Mouse (Mus musculus) MEL (cell line): ENCODE data around the gene Fgd2. TPM values are rescaled to one million over a fixed set of nuclear protein-coding genes. Genes with fewer than 3 reads are reported as not detected.

Experiments used
- DNase-seq: peaks from one replicate; pipeline ENCODE4 v3.0.0; 2011; ENCODE audit warnings: low read depth, low spot score
- H3K27ac ChIP-seq: 2 replicates; pipeline ENCODE4 v1.5.1; 2012; ENCODE audit warnings: low read depth, mild to moderate bottlenecking, control low read depth, low read length, moderate library complexity; ENCODE audit not compliant: control insufficient read depth
- H3K27me3 ChIP-seq, 2 experiments: fragments of 150-350 bp in 1 of 2; sonication (generic) in 1 of 2; 2 replicates each; pipeline ENCODE4 v1.6.1; 2012; ENCODE audit warnings: low read length in 2 of 2, mild to moderate bottlenecking in 2 of 2, improper control_type of control experiment in 1 of 2, moderate library complexity in 1 of 2; ENCODE audit not compliant: insufficient read depth in 2 of 2, control insufficient read depth in 1 of 2
- H3K36me3 ChIP-seq, 2 experiments: 2 replicates each; pipeline ENCODE4 v1.6.1; 2012 to 2014; ENCODE audit warnings: low read length in 2 of 2, improper control_type of control experiment in 1 of 2, inconsistent platforms in 1 of 2, mild to moderate bottlenecking in 1 of 2; ENCODE audit not compliant: insufficient read depth in 2 of 2, control insufficient read depth in 1 of 2
- H3K4me1 ChIP-seq, 2 experiments: fragments of 150-350 bp in 1 of 2; sonication (generic) in 1 of 2; 2 replicates each; pipeline ENCODE4 v1.6.1; 2012; ENCODE audit warnings: low read length in 2 of 2, improper control_type of control experiment in 1 of 2, mild to moderate bottlenecking in 1 of 2; ENCODE audit not compliant: insufficient read depth in 2 of 2, control insufficient read depth in 1 of 2
- H3K4me3 ChIP-seq, 2 experiments: fragments of 150-350 bp in 1 of 2; sonication (generic) in 1 of 2; 2 replicates each; pipeline ENCODE4 v1.5.1; 2012; ENCODE audit warnings: low read depth in 2 of 2, low read length in 2 of 2, mild to moderate bottlenecking in 2 of 2, moderate library complexity in 2 of 2, control low read depth in 1 of 2, improper control_type of control experiment in 1 of 2; ENCODE audit not compliant: control insufficient read depth in 1 of 2, insufficient read depth in 1 of 2
- H3K79me2 ChIP-seq: 2 replicates; pipeline ENCODE4 v1.6.1; 2012; ENCODE audit warnings: mild to moderate bottlenecking, low read length, moderate library complexity; ENCODE audit not compliant: control insufficient read depth, poor library complexity, insufficient read depth
- H3K9ac ChIP-seq: 2 replicates; pipeline ENCODE4 v1.6.1; 2012; ENCODE audit warnings: low read depth, mild to moderate bottlenecking, control low read depth, low read length, moderate library complexity; ENCODE audit not compliant: control insufficient read depth, poor library complexity, severe bottlenecking
- H3K9me3 ChIP-seq: fragments of 150-350 bp; sonication (generic); replicated peaks from 2 replicates; pipeline ENCODE4 v1.6.1; 2012; ENCODE audit warnings: mild to moderate bottlenecking, low read length, improper control_type of control experiment, moderate library complexity; ENCODE audit not compliant: insufficient read depth
- CHD1 ChIP-seq: IDR thresholded peaks from 2 replicates; pipeline ENCODE4 v1.6.1; 2012; ENCODE audit warnings: low read depth, mild to moderate bottlenecking, inconsistent platforms, low read length, improper control_type of control experiment
- CHD2 ChIP-seq: IDR thresholded peaks from 2 replicates; pipeline ENCODE4 v1.6.1; 2011; ENCODE audit warnings: low read length, improper control_type of control experiment
- CTCF ChIP-seq, 3 experiments: IDR thresholded peaks in 2 of 3; conservative IDR thresholded peaks in 1 of 3; 2 replicates each; pipeline ENCODE4 v1.5.1; 2011 to 2012; ENCODE audit warnings: low read length in 3 of 3, low read depth in 2 of 3, mild to moderate bottlenecking in 2 of 3, improper control_type of control experiment in 1 of 3, inconsistent platforms in 1 of 3, mixed read lengths in 1 of 3, moderate library complexity in 1 of 3; ENCODE audit not compliant: control insufficient read depth in 1 of 3, insufficient read depth in 1 of 3, poor library complexity in 1 of 3, severe bottlenecking in 1 of 3
- GABPA ChIP-seq: IDR thresholded peaks from 2 replicates; pipeline ENCODE4 v1.6.1; 2012; ENCODE audit warnings: low read depth, mild to moderate bottlenecking, inconsistent platforms, low read length, improper control_type of control experiment, moderate library complexity
- GATA1 ChIP-seq: IDR thresholded peaks from 2 replicates; pipeline ENCODE4 v1.6.1; 2011; ENCODE audit warnings: low read depth, low read length, improper control_type of control experiment
- HCFC1 ChIP-seq: IDR thresholded peaks from 2 replicates; pipeline ENCODE4 v1.6.1; 2012; ENCODE audit warnings: low read depth, mild to moderate bottlenecking, inconsistent platforms, low read length, improper control_type of control experiment, moderate library complexity
- JUND ChIP-seq: IDR thresholded peaks from 2 replicates; pipeline ENCODE4 v1.6.1; 2011; ENCODE audit warnings: low read depth, mild to moderate bottlenecking, improper control_type of control experiment, low read length
- KAT2A ChIP-seq: conservative IDR thresholded peaks from 2 replicates; pipeline ENCODE4 v1.6.1; 2012; ENCODE audit warnings: low read depth, low read length, improper control_type of control experiment, inconsistent platforms
- MAFK ChIP-seq: IDR thresholded peaks from 2 replicates; pipeline ENCODE4 v1.6.1; 2011; ENCODE audit warnings: low read depth, mild to moderate bottlenecking, low read length, improper control_type of control experiment, borderline replicate concordance
- MAX ChIP-seq: IDR thresholded peaks from 2 replicates; pipeline ENCODE4 v1.6.1; 2011; ENCODE audit warnings: low read length, improper control_type of control experiment
- MYC ChIP-seq: IDR thresholded peaks from 2 replicates; pipeline ENCODE4 v1.6.1; 2011; ENCODE audit warnings: low read depth, mild to moderate bottlenecking, low read length, improper control_type of control experiment, moderate library complexity
- NRF1 ChIP-seq: IDR thresholded peaks from 2 replicates; pipeline ENCODE4 v1.6.1; 2014; ENCODE audit warnings: low read depth, mild to moderate bottlenecking, inconsistent platforms, low read length, improper control_type of control experiment, moderate library complexity; ENCODE audit not compliant: poor library complexity, insufficient read depth, severe bottlenecking
- POLR2A ChIP-seq, 2 experiments: IDR thresholded peaks; 2 replicates each; pipeline ENCODE4 v1.6.1; 2011 to 2012; ENCODE audit warnings: low read length in 2 of 2, mild to moderate bottlenecking in 2 of 2, control low read depth in 1 of 2, improper control_type of control experiment in 1 of 2, low read depth in 1 of 2, moderate library complexity in 1 of 2; ENCODE audit not compliant: control insufficient read depth in 1 of 2, insufficient read depth in 1 of 2, poor library complexity in 1 of 2
- POLR2AphosphoS2 ChIP-seq: IDR thresholded peaks from 2 replicates; pipeline ENCODE4 v1.6.1; 2011; ENCODE audit warnings: low read length, improper control_type of control experiment
- POLR2AphosphoS5 ChIP-seq: IDR thresholded peaks from 2 replicates; pipeline ENCODE4 v1.6.1; 2012; ENCODE audit warnings: low read depth, borderline replicate concordance, mild to moderate bottlenecking, inconsistent platforms, low read length, moderate library complexity, mixed read lengths
- RAD21 ChIP-seq: IDR thresholded peaks from 2 replicates; pipeline ENCODE4 v1.6.1; 2011; ENCODE audit warnings: mild to moderate bottlenecking, low read depth, low read length, improper control_type of control experiment
- SMC3 ChIP-seq: IDR thresholded peaks from 2 replicates; pipeline ENCODE4 v1.6.1; 2011; ENCODE audit warnings: low read depth, low read length, improper control_type of control experiment
- TAL1 ChIP-seq: IDR thresholded peaks from 2 replicates; pipeline ENCODE4 v1.6.1; 2012; ENCODE audit warnings: mild to moderate bottlenecking, inconsistent platforms, low read length, moderate library complexity, mixed read lengths
- TCF12 ChIP-seq: IDR thresholded peaks from 2 replicates; pipeline ENCODE4 v1.6.1; 2014; ENCODE audit warnings: low read depth, mild to moderate bottlenecking, inconsistent platforms, low read length, improper control_type of control experiment, moderate library complexity
- UBTF ChIP-seq: IDR thresholded peaks from 2 replicates; pipeline ENCODE4 v1.6.1; 2012; ENCODE audit warnings: low read depth, mild to moderate bottlenecking, inconsistent platforms, low read length, improper control_type of control experiment, moderate library complexity, borderline replicate concordance; ENCODE audit not compliant: insufficient read depth
- USF2 ChIP-seq, 2 experiments: IDR thresholded peaks; 2 replicates each; pipeline ENCODE4 v1.6.1; 2011 to 2012; ENCODE audit warnings: improper control_type of control experiment in 2 of 2, low read length in 2 of 2, borderline replicate concordance in 1 of 2, inconsistent platforms in 1 of 2, low read depth in 1 of 2, mild to moderate bottlenecking in 1 of 2; ENCODE audit not compliant: insufficient read depth in 1 of 2
- ZC3H11A ChIP-seq: IDR thresholded peaks from 2 replicates; pipeline ENCODE4 v1.6.1; 2012; ENCODE audit warnings: low read depth, mild to moderate bottlenecking, inconsistent platforms, low read length, improper control_type of control experiment
- ZMIZ1 ChIP-seq: IDR thresholded peaks from 2 replicates; pipeline ENCODE4 v1.6.1; 2012; ENCODE audit warnings: low read depth, mild to moderate bottlenecking, inconsistent platforms, low read length, improper control_type of control experiment, moderate library complexity
- polyA plus RNA-seq, 2 experiments: library from polyadenylated mRNA; stranded (reverse) in 1 of 2; unstranded in 1 of 2; fragments of >175 nt in 1 of 2; fragments of >200 nt in 1 of 2; gene quantifications; 2 replicates each; pipeline versions ENCODE4 v1.2.1 to v1.2.4; 2012; ENCODE audit warnings: low replicate concordance in 2 of 2, low read depth in 1 of 2; ENCODE audit not compliant: insufficient read length in 2 of 2, insufficient read depth in 1 of 2, missing spikeins in 1 of 2
- total RNA-seq: library from RNA; depleted of rRNA; stranded (reverse); fragments of 300-350 nt; gene quantifications from 2 replicates; pipeline ENCODE4 v1.2.3, GENCODE M21; 2012

Gene Fgd2
- total and polyA plus RNA-seq, 3 experiments = 0.23 to 0.39 TPM; not detected in 1

DNA sequence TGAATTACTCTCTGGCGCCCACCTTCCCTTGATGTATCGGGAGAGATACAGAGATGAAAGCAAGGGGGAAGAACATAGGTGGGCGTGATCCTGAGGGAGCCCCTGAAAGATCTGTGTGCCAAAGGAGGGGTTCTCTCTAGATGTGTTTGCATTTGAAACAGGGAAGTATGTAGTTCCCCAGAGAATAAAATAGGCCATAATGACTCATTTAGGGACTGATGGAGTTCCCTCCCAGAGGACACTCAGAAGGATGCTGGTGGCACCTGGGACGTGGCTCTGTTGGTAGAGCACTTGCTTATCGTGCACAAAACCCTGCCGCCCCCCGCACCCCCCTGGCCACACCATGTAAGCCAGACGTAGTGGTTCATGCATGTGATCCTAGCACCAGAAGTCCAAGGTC is 2.4 kb downstream of the Fgd2 start:
- Histone ChIP-seq H3K4me3 (no peak overlapping the region), H3K9ac (no peak overlapping the region), H3K36me3 (peaks cover 0 to 9% of the 10 kb centered on the region in 2 experiments; a peak in 2 of 4 replicates), H3K79me2 (no peaks in the 10 kb centered on the region), H3K4me1 (peaks cover 0 to 10% of the 10 kb centered on the region in 2 experiments; a peak in 2 of 4 replicates), H3K27me3 (no peaks in the 10 kb centered on the region), H3K27ac (no peak overlapping the region), H3K9me3 (no peaks in the 10 kb centered on the region)
- no peak for DNase-seq
- TF ChIP-seq ZC3H11A = no peak
- TF ChIP-seq CHD2 = no peak
- no peak for TF ChIP-seq JUND
- no peak for TF ChIP-seq POLR2A (IDR thresholded peaks at IDR 0.05; ENCODE audit: control insufficient read depth in 1 of 2, insufficient read depth in 1 of 2, low read depth in 1 of 2, low read length in 2 of 2, poor library complexity in 1 of 2)
- TF ChIP-seq UBTF = no peak
- no peak for TF ChIP-seq GABPA
- TF ChIP-seq MYC = no peak
- TF ChIP-seq TCF12 = no peak
- no peak for TF ChIP-seq POLR2AphosphoS5
- no peak for TF ChIP-seq USF2 (IDR thresholded peaks at IDR 0.05; ENCODE audit: borderline replicate concordance in 1 of 2, insufficient read depth in 1 of 2, low read depth in 1 of 2, low read length in 2 of 2)
- no peak for TF ChIP-seq CHD1
- no peak for TF ChIP-seq NRF1
- no peak for TF ChIP-seq MAFK

DNA sequence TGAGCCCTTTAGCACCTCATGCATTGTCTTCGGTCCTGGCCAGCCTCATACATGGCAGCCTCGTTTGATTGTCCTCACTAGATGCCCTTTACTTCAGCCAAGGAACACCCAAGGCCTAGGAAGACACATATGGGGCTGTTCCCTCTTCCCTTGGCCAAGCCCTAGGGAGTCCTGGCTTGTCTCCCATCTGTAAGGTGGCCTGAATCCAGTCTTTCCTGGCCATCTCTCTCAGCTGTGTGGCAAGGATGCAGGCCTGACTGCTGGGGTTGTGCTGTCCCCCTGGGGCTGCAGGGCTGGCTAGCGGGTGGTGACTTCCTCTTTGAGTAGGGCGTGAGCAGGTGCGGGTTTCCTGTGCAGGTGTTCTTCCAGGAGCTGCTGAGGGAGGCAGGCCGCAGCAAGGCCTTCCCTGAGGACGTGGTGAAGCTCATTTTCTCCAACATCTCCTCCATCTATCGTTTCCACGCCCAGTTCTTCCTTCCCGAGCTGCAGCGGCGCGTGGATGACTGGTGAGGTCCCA is 4.4 kb downstream of the Fgd2 start:
- H3K9me3 ChIP-seq = no peaks in the 10 kb centered on the region
- no peak for TF ChIP-seq ZC3H11A
- no peak for TF ChIP-seq TCF12
- no peak for TF ChIP-seq ZMIZ1
- no peak for TF ChIP-seq RAD21
- TF ChIP-seq SMC3 = no peak
- no peak for TF ChIP-seq TAL1
- TF ChIP-seq GATA1 = no peak
- no peak for TF ChIP-seq HCFC1
- TF ChIP-seq MAFK = no peak
- TF ChIP-seq CHD2 = no peak
- no peak for TF ChIP-seq MYC
- no peak for TF ChIP-seq KAT2A
- TF ChIP-seq CTCF (IDR thresholded peaks at IDR 0.05 in 2 of 3, conservative IDR thresholded peaks at IDR 0.05 in 1 of 3; ENCODE audit: control insufficient read depth in 1 of 3, insufficient read depth in 1 of 3, low read depth in 2 of 3, low read length in 3 of 3, poor library complexity in 1 of 3, severe bottlenecking in 1 of 3) = no peak
- TF ChIP-seq GABPA = no peak
- no peak for TF ChIP-seq CHD1
- TF ChIP-seq MAX = no peak
- no peak for TF ChIP-seq POLR2AphosphoS5
- no peak for TF ChIP-seq POLR2AphosphoS2
- no peak overlapping the region for H3K4me3 ChIP-seq
- H3K4me1 ChIP-seq = peaks cover 0 to 10% of the 10 kb centered on the region in 2 experiments; a peak in 2 of 4 replicates
- H3K27ac ChIP-seq = no peak overlapping the region
- H3K9ac ChIP-seq = no peak overlapping the region
- no peaks in the 10 kb centered on the region for H3K27me3 ChIP-seq
- no peaks in the 10 kb centered on the region for H3K79me2 ChIP-seq
- peaks cover 0 to 9% of the 10 kb centered on the region in 2 experiments; a peak in 2 of 4 replicates for H3K36me3 ChIP-seq
- DNase-seq = no peak
